In the genomic region with DNA sequence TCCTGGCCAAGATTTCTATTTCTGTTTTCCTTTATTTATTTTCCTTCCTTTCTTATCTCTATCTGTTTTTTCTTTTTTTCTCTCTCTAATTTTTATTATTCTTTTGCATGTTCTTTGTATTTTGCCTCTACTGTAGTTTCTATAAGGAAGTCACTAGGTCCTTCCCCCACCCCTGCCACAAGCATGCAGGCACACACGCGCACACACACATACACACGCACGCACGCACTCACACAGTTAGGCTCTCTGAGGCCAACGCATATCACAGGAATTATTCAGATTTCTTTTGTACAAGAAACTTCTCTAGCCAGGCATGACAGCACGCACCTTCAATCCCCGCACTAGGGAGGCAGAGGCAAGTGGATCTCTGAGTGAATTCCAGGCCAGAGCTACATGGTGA, we compare ENCODE assay signal across 20 mouse cellular contexts. TPM values are rescaled to one million over a fixed set of nuclear protein-coding genes. Genes with fewer than 3 reads are reported as not detected.
A peak's percentile ranks its signal among the peaks of the same experiment; 100 is the strongest.
DNase-seq lines count a peak whose midpoint lies in the region; ATAC-seq and TF ChIP-seq lines count a peak whose summit lies in the region.
"Had no signal": no experiment of that assay in that cellular context is flagged by ENCODE, and none has a peak within 500 bp of the region (broad histone marks: within the 10 kb centered on the region; RNA-seq: fewer than 3 reads in every experiment).

No protein-coding gene starts in this region.

- peak; percentile 31 for DNase-seq in thymus, postnatal 0 days (ENCODE audit: low spot score)
- no peak for DNase-seq in thymus, adult 18-20 months
- peak; percentile 79 to 83 for DNase-seq in spleen, postnatal 36 days (ENCODE audit: low spot score in 2 of 2)
- no peak for DNase-seq in kidney, postnatal 36 days
- no peak for DNase-seq in urinary bladder, postnatal 25 days (ENCODE audit: low spot score)
- DNase-seq: cerebellum, postnatal 25 days; gastrocnemius, postnatal 36 days; heart, postnatal 36 days; kidney, postnatal 14 days; layer of hippocampus, adult 9-11 months had no signal

- no peak for ATAC-seq in activated CD4-positive, CD25-positive, alpha-beta regulatory T cell, adult 4 months
- ATAC-seq: forebrain, embryonic 14.5 days; intestine, postnatal 0 days; liver, embryonic 12.5 days; Patski had no signal

- TF ChIP-seq POLR2A in bone marrow macrophage, adult 2 months (IDR thresholded peaks at IDR 0.05; ENCODE audit: borderline replicate concordance, low read depth, low read length) = no peak

- H3K4me1 ChIP-seq in bone marrow macrophage, adult 2 months (ENCODE audit: control insufficient read depth, insufficient read depth, low read length) = peaks cover 58% of the 10 kb centered on the region
- H3K4me1 ChIP-seq: hindbrain, embryonic 15.5 days; midbrain, embryonic 12.5 days had no signal

- no peak for TF ChIP-seq CTCF in bone marrow macrophage, adult 2 months (IDR thresholded peaks at IDR 0.05; ENCODE audit: low read depth, low read length)

- H3K4me3 ChIP-seq in bone marrow macrophage, adult 2 months (ENCODE audit: insufficient read depth, low read length) = no peak overlapping the region
- H3K4me3 ChIP-seq: embryonic facial prominence, embryonic 10.5 days; heart, embryonic 13.5 days; hindbrain, embryonic 15.5 days; liver, embryonic 12.5 days; midbrain, embryonic 12.5 days had no signal

- H3K27ac ChIP-seq in bone marrow macrophage, adult 2 months (ENCODE audit: insufficient read depth, low read depth, low read length) = peak overlapping the region; percentile 60
- H3K27ac ChIP-seq: embryonic facial prominence, embryonic 10.5 days; heart, embryonic 13.5 days; hindbrain, embryonic 15.5 days; liver, embryonic 12.5 days; midbrain, embryonic 12.5 days had no signal

RNA-seq across cellular contexts. Expression of gene Pik3cd, which starts 3.6 kb away (rescaled TPM):
- polyA plus RNA-seq in thymus, postnatal 0 days (2015; fragmentation: Nextera tagmentation; extraction: Ambion mirVana) = 27.5 and 31.2 TPM in 2 replicates
- polyA plus RNA-seq in bone marrow macrophage, adult 2 months (2012; ENCODE audit: insufficient read depth, insufficient read length, missing spikeins) = 91.4 and 100 TPM in 2 replicates
- polyA plus RNA-seq in activated CD4-positive, CD25-positive, alpha-beta regulatory T cell, adult 4 months (2017; shearing (Covaris generic)) = 100 to 1,000 TPM in 1 of 2 experiments, 10 to 100 TPM in 1; 80.6 to 129 TPM

RNA-seq across cellular contexts. Expression of gene Tmem201, which starts 31.9 kb away (rescaled TPM):
- 11.5 and 11.7 TPM in 2 replicates for polyA plus RNA-seq in thymus, postnatal 0 days (2015; fragmentation: Nextera tagmentation; extraction: Ambion mirVana)
- 1.9 and 3.6 TPM in 2 replicates for polyA plus RNA-seq in bone marrow macrophage, adult 2 months (2012; ENCODE audit: insufficient read depth, insufficient read length, missing spikeins)
- polyA plus RNA-seq in activated CD4-positive, CD25-positive, alpha-beta regulatory T cell, adult 4 months (2017; shearing (Covaris generic)) = 1 to 10 TPM; 3.0 to 6.8 TPM

Comparison
In these comparisons a context has a peak if more than half of its experiments do, and no peak if none do; other contexts are left out.
1. DNase-seq: peak in thymus, postnatal 0 days (single experiment) and spleen, postnatal 36 days (2 of 2); none in thymus, adult 18-20 months (0 of 2), kidney, postnatal 36 days (0 of 2) and urinary bladder, postnatal 25 days (single experiment).